Mouse (Mus musculus) bone marrow, adult 2 months (tissue): Measurements from ENCODE around the gene Smg9.

Experiments used
- CTCF ChIP-seq: fragments of 200-500 bp; IDR thresholded peaks from 2 replicates; pipeline ENCODE4 v1.5.1; 2011; ENCODE audit warnings: low read length, control low read depth; ENCODE audit not compliant: control insufficient read depth, insufficient read depth
- POLR2A ChIP-seq: fragments of 200-500 bp; IDR thresholded peaks from 2 replicates; pipeline ENCODE4 v1.6.1; 2011; ENCODE audit warnings: low read depth, mild to moderate bottlenecking, control low read depth, low read length, borderline replicate concordance; ENCODE audit not compliant: control insufficient read depth

GRCm38 (mm10) chr7:24355646-24356045 lies 43.8 kb upstream of the Smg9 start:
- TF ChIP-seq CTCF (no peak), POLR2A (no peak)
